Mouse (Mus musculus) stomach, embryonic 14.5 days (tissue): ENCODE results near the gene Ripk3. TPM values are rescaled to one million over a fixed set of nuclear protein-coding genes. Genes with fewer than 3 reads are reported as not detected.
A peak's percentile ranks its signal among the peaks of the same experiment; 100 is the strongest.

Experiments
- ATAC-seq: fragments of 200-750 bp; cut with Nextera tagmentation; 2 replicates; pipeline ENCODE4 v1.8.0; 2017; ENCODE audit warnings: low read depth, moderate TSS enrichment; ENCODE audit not compliant: insufficient number of reproducible peaks, insufficient read depth, low FRiP score
- H3K27ac ChIP-seq: fragments of 300-500 bp; sonication (generic); 2 replicates; pipeline ENCODE4 v1.5.1; 2014; ENCODE audit warnings: mild to moderate bottlenecking, low read length, moderate library complexity, mixed read lengths
- H3K27me3 ChIP-seq: fragments of 300-500 bp; sonication (generic); 2 replicates; pipeline ENCODE4 v1.6.1; 2014; ENCODE audit warnings: low read length, control low read depth, mixed read lengths; ENCODE audit not compliant: control insufficient read depth, insufficient read depth
- H3K36me3 ChIP-seq: fragments of 300-500 bp; sonication (generic); 2 replicates; pipeline ENCODE4 v1.6.1; 2014; ENCODE audit warnings: mild to moderate bottlenecking, control low read depth, low read length, moderate library complexity, mixed read lengths; ENCODE audit not compliant: control insufficient read depth, insufficient read depth
- H3K4me1 ChIP-seq: fragments of 300-500 bp; sonication (generic); 2 replicates; pipeline ENCODE4 v1.6.1; 2014; ENCODE audit warnings: low read length, control low read depth, mixed read lengths; ENCODE audit not compliant: control insufficient read depth, insufficient read depth
- H3K4me2 ChIP-seq: fragments of 300-500 bp; sonication (generic); replicated peaks from 2 replicates; pipeline ENCODE4 v1.6.1; 2014; ENCODE audit warnings: low read depth, low read length, control low read depth
- H3K4me3 ChIP-seq: fragments of 300-500 bp; sonication (generic); 2 replicates; pipeline ENCODE4 v1.5.1; 2014; ENCODE audit warnings: low read depth, low read length, control low read depth
- H3K9ac ChIP-seq: fragments of 300-500 bp; sonication (generic); replicated peaks from 2 replicates; pipeline ENCODE4 v1.6.1; 2014; ENCODE audit warnings: low read depth, mild to moderate bottlenecking, control low read depth, low read length, moderate library complexity, mixed read lengths
- H3K9me3 ChIP-seq: fragments of 300-500 bp; sonication (generic); 2 replicates; pipeline ENCODE4 v1.6.1; 2016; ENCODE audit warnings: low read depth, low read length, control low read depth; ENCODE audit not compliant: control insufficient read depth
- WGBS: fragments of 180-500 bp; shearing (Covaris S2); extraction: QIAGEN DNeasy Blood & Tissue Kit; methylation state at CpG from one replicate; pipeline ENCODE4 v1.1.7; 2014; 5-methylcytosine and 5-hydroxymethylcytosine counted together
- polyA plus RNA-seq: library from polyadenylated mRNA; unstranded; fragments of >200 nt; fragmentation: Nextera tagmentation; extraction: Ambion mirVana; gene quantifications from 2 replicates; pipeline ENCODE4 v1.2.1, GENCODE M21; 2014

The Ripk3 gene
- polyA plus RNA-seq, result 25.3 and 32.3 TPM in 2 replicates

- ATAC-seq, result peak; percentile 19; the same call in 1 of the 2 replicates
Measured at GRCm38 (mm10) chr14:55788256-55789050, at the start of gene Ripk3. TSS of gene Ripk3 (minus strand) at chr14:55788865.

GRCm38 (mm10) chr14:55838312-55838711 is 49.6 kb upstream of the Ripk3 start:
- H3K4me1 ChIP-seq, result no peaks in the 10 kb centered on the region
- no peak overlapping the region for H3K27ac ChIP-seq
- H3K4me3 ChIP-seq, result no peak overlapping the region
- 90% methylated on average over 5 of the region's 5 CpGs for WGBS
- H3K9ac ChIP-seq, result no peak overlapping the region
- ATAC-seq, result no peak
- peaks cover 3% of the 10 kb centered on the region; the same call in 1 of the 2 replicates for H3K36me3 ChIP-seq
- no peaks in the 10 kb centered on the region for H3K27me3 ChIP-seq
- H3K4me2 ChIP-seq, result no peak overlapping the region
- H3K9me3 ChIP-seq, result no peaks in the 10 kb centered on the region

More at GRCm38 (mm10) chr14:55788256-55789050, at the start of gene Ripk3:
- H3K27me3 ChIP-seq, result peaks cover 6% of the 10 kb centered on the region
- peak within 1 kb of the TSS; percentile 68 for H3K4me2 ChIP-seq
- WGBS, result 4% methylated on average over 40 of the region's 40 CpGs
- H3K4me1 ChIP-seq, result peaks cover 7% of the 10 kb centered on the region; the same call in 1 of the 2 replicates
- H3K36me3 ChIP-seq, result no peaks in the 10 kb centered on the region
- H3K4me3 ChIP-seq, result peak within 1 kb of the TSS; percentile 45
- H3K27ac ChIP-seq, result no peak within 1 kb of the TSS
- no peaks in the 10 kb centered on the region for H3K9me3 ChIP-seq
- H3K9ac ChIP-seq, result peak within 1 kb of the TSS; percentile 34

DNA sequence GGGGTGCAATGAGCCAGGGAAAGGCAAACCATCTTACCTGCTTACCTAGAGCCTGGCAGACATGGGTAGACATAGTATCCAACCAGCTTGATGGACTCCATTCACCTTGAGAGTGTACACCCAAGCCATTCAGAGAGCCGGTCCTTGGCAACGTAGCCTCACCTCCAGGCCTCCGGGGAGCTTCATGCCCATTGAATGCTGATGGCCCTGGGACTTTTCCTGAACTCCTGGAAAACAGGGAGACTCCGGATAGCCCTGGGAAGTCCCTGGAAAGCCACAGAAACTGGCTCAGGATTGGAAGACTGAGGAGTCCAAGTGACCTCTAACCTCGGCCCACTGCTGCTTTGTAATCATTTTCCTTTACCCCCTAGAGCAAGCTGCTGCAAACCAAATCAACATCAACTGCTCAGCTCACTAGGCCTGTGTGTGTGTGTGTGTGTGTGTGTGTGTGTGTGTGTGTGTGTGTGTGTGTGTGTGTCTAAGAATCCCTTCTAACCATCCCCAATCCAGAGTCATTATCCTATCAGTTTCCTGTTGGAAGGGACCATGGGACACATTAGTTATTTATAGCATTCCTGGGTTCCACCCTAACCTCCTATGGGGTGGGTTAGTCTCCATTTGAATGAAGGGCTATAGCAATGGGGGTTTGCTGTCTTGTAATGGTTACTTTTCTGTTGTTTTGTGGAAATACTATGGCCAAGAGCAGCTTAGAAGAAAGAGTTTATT is 46.3 kb upstream of the Ripk3 start:
- no peak overlapping the region for H3K27ac ChIP-seq
- peaks cover 23% of the 10 kb centered on the region; the same call in 1 of the 2 replicates for H3K36me3 ChIP-seq
- WGBS, result 76% methylated on average over 5 of the region's 5 CpGs
- H3K4me3 ChIP-seq, result no peak overlapping the region
- H3K4me2 ChIP-seq, result no peak overlapping the region
- H3K9ac ChIP-seq, result no peak overlapping the region
- no peaks in the 10 kb centered on the region for H3K4me1 ChIP-seq
- no peaks in the 10 kb centered on the region for H3K27me3 ChIP-seq
- ATAC-seq, result no peak
- H3K9me3 ChIP-seq, result no peaks in the 10 kb centered on the region

GRCm38 (mm10) chr14:55833126-55833525 is 44.5 kb upstream of the Ripk3 start:
- no peak overlapping the region for H3K4me2 ChIP-seq
- H3K4me1 ChIP-seq, result peaks cover 7% of the 10 kb centered on the region; the same call in 1 of the 2 replicates
- 75% methylated on average over 4 of the region's 4 CpGs for WGBS
- peaks cover 36% of the 10 kb centered on the region for H3K36me3 ChIP-seq
- no peak overlapping the region for H3K27ac ChIP-seq
- H3K4me3 ChIP-seq, result no peak overlapping the region
- H3K9me3 ChIP-seq, result no peaks in the 10 kb centered on the region
- ATAC-seq, result no peak
- no peak overlapping the region for H3K9ac ChIP-seq
- no peaks in the 10 kb centered on the region for H3K27me3 ChIP-seq

GRCm38 (mm10) chr14:55830331-55830730 is 41.7 kb upstream of the Ripk3 start:
- no peaks in the 10 kb centered on the region for H3K9me3 ChIP-seq
- no peak overlapping the region for H3K4me3 ChIP-seq
- ATAC-seq, result no peak
- no peaks in the 10 kb centered on the region for H3K27me3 ChIP-seq
- H3K4me1 ChIP-seq, result peaks cover 25% of the 10 kb centered on the region; the same call in 1 of the 2 replicates
- H3K27ac ChIP-seq, result no peak overlapping the region
- WGBS, result 85% methylated on average over 4 of the region's 4 CpGs
- H3K36me3 ChIP-seq, result peaks cover 43% of the 10 kb centered on the region
- H3K9ac ChIP-seq, result no peak overlapping the region
- H3K4me2 ChIP-seq, result no peak overlapping the region

GRCm38 (mm10) chr14:55829854-55830253 is 41.2 kb upstream of the Ripk3 start:
- no peak overlapping the region for H3K9ac ChIP-seq
- no peak overlapping the region for H3K27ac ChIP-seq
- H3K4me2 ChIP-seq, result no peak overlapping the region
- 94% methylated on average over 16 of the region's 16 CpGs for whole genome bisulfite sequencing
- H3K9me3 ChIP-seq, result no peaks in the 10 kb centered on the region
- no peak for ATAC-seq
- H3K36me3 ChIP-seq, result peaks cover 43% of the 10 kb centered on the region
- H3K4me1 ChIP-seq, result peaks cover 25% of the 10 kb centered on the region; the same call in 1 of the 2 replicates
- no peaks in the 10 kb centered on the region for H3K27me3 ChIP-seq
- no peak overlapping the region for H3K4me3 ChIP-seq

- Histone ChIP-seq H3K4me2 (no peak overlapping the region), H3K36me3 (peaks cover 43% of the 10 kb centered on the region), H3K27ac (no peak overlapping the region), H3K4me1 (peaks cover 29% of the 10 kb centered on the region; the same call in 1 of the 2 replicates), H3K9ac (no peak overlapping the region), H3K27me3 (no peaks in the 10 kb centered on the region), H3K9me3 (no peaks in the 10 kb centered on the region), H3K4me3 (no peak overlapping the region)
- ATAC-seq, result no peak
- 34% methylated on average over 3 of the region's 3 CpGs for WGBS
Measured at GRCm38 (mm10) chr14:55828716-55829263, 40.1 kb upstream of the Ripk3 start.
